Mouse (Mus musculus) v-Abl transformed pro-B cells (cell line): ENCODE measurements around the gene Ccrl2.

ENCODE experiments used
- in situ Hi-C, 2 experiments: fragments of 400-800 bp; cut with MboI; formaldehyde crosslinking; loops; one replicate each; pipeline ENCODE4 v1.15.1; 2025; ENCODE audit not compliant: unreplicated experiment in 2 of 2

Ccrl2 gene

GRCm38 (mm10) chr9:111067052-111067451, 9.7 kb upstream of the Ccrl2 start:
- in situ Hi-C loops, result no loop called here

GRCm38 (mm10) chr9:111062840-111063239, 5.5 kb upstream of the Ccrl2 start:
- in situ Hi-C loops, result no loop called here

- in situ Hi-C loops, result no loop called here
Measured at GRCm38 (mm10) chr9:111058943-111059556, 1.7 kb upstream of the Ccrl2 start.

GRCm38 (mm10) chr9:111057544-111058370, 438 bp upstream of the Ccrl2 start:
- in situ Hi-C loops, result no loop called here

GRCm38 (mm10) chr9:111056519-111056797, 861 bp downstream of the Ccrl2 start:
- in situ Hi-C loops, result no loop called here

GRCm38 (mm10) chr9:111055800-111056518, 1.4 kb downstream of the Ccrl2 start:
- in situ Hi-C loops, result no loop called here

GRCm38 (mm10) chr9:111054923-111055322, 2.4 kb downstream of the Ccrl2 start:
- in situ Hi-C loops, result no loop called here

- in situ Hi-C loops, result no loop called here
Measured at GRCm38 (mm10) chr9:111048452-111048851, 8.9 kb downstream of the Ccrl2 start.

- in situ Hi-C loops, result no loop called here
Measured at GRCm38 (mm10) chr9:111047266-111047665, 10.1 kb downstream of the Ccrl2 start.

- in situ Hi-C loops, result no loop called here
Measured at GRCm38 (mm10) chr9:111046222-111046621, 11.1 kb downstream of the Ccrl2 start.

- in situ Hi-C loops, result no loop called here
Measured at GRCm38 (mm10) chr9:111042266-111042665, 15.1 kb downstream of the Ccrl2 start.

GRCm38 (mm10) chr9:111039966-111040365, 17.4 kb downstream of the Ccrl2 start:
- in situ Hi-C loops, result no loop called here

GRCm38 (mm10) chr9:111033717-111034116, 23.6 kb downstream of the Ccrl2 start:
- in situ Hi-C loops, result no loop called here

- in situ Hi-C loops, result no loop called here
Measured at GRCm38 (mm10) chr9:111026791-111027190, 30.5 kb downstream of the Ccrl2 start.

- in situ Hi-C loops, result no loop called here
Measured at GRCm38 (mm10) chr9:111019022-111019421, 38.3 kb downstream of the Ccrl2 start, which contains the start of gene Ltf. Gene Ltf, plus strand, starts transcription at chr9:111019271.

- in situ Hi-C loops, result no loop called here
Measured at GRCm38 (mm10) chr9:111015658-111016057, 41.7 kb downstream of the Ccrl2 start.

GRCm38 (mm10) chr9:111012041-111012440, 45.3 kb downstream of the Ccrl2 start:
- in situ Hi-C loops, result no loop called here

- in situ Hi-C loops, result no loop called here
Measured at GRCm38 (mm10) chr9:111011550-111011949, 45.8 kb downstream of the Ccrl2 start.

GRCm38 (mm10) chr9:111009763-111010162, 47.6 kb downstream of the Ccrl2 start:
- in situ Hi-C loops, result no loop called here

GRCm38 (mm10) chr9:111006544-111006943, 50.8 kb downstream of the Ccrl2 start:
- in situ Hi-C loops, result no loop called here
